Mouse (Mus musculus) frontal cortex, adult 2 months (tissue): Measurements from ENCODE around the gene Bmi1. TPM values are rescaled to one million over a fixed set of nuclear protein-coding genes. Genes with fewer than 3 reads are reported as not detected.

ENCODE experiments used
- DNase-seq, 2 experiments: peaks; one replicate each; pipeline ENCODE4 v3.0.0; 2022; ENCODE audit warnings: low spot score in 1 of 2; ENCODE audit errors: extremely low spot score in 1 of 2
- polyA plus RNA-seq: library from polyadenylated mRNA; depleted of rRNA; stranded (reverse); fragments of >200 nt; gene quantifications from 2 replicates; pipeline ENCODE4 v1.2.3, GENCODE M21; 2012; rRNA removed

Gene Bmi1
- 51.2 and 52.8 TPM in 2 replicates for polyA plus RNA-seq

DNA sequence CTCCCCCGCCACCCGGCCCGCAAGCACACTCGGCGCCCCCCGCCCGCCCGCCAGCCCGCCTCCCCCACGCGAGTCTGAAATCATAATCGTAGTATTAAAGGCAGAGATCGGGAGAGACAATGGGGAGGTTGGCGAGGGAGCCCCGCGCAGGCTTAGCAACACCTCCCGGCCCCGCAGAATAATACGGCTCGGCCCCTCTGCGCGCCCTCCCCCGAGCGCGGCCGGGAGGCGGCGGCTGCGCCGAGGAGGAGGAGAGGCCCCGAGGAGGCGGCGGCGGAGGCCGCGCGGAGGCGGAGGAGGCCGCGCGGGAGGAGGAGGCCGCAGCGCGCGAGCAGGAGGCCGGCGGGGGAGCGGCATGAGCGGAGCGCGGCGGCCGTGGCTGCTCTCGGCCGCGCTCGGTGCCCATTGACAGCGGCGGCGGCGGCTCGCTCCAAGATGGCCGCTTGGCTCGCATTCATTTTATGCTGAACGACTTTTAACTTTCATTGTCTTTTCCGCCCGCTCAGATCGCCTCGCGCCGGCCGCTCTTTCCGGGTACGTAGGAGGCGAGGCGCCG lies at the start of gene Bmi1:
Gene Bmi1, plus strand, starts transcription at position 83 of the 556 bp plus-strand sequence.
- DNase-seq, result peak in 1 of 2 experiments; percentile 52

DNA sequence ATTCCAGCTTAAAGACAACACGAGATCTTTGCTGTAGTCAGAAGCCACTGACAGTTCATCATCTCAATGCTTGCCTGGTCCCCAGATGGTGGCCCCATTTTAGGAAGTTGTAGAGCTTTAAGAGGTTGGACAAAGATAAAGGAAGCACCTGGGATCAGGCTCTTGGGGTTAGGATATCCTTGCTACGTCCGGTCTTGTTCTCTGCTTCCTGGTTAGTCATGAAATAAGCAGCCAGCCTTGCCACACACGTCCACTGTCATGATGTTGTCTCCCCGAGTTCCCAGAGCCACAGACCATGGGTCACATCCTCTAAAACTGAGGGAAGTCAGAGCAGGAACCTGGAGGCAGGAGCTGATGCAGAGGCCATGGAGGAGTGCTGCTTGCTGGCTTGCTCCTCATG lies 46.3 kb upstream of the Bmi1 start:
- no peak for DNase-seq

- peak; percentile 75 to 90 for DNase-seq
These were observed 41.8 kb upstream of the Bmi1 start for GRCm38 (mm10) chr2:18635052-18635451.

DNA sequence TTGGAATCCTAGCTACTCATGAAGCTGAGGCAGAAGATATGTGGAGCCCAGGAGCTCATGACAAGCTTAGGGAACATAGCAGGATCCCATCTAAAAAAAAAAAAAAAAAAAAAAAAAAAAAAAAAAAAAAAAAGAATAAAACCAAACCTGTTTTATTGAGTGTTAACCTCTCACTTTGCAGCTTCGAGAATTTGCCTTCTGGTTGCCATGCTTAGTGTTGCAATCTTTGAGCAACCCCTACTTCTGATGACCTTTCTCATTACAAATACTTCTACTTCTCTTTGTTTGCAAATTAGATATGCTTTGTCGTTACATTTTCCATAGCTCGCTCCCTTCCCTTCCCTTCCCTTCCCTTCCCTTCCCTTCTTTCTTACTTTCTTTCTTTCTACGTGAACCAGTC lies 28.3 kb upstream of the Bmi1 start:
- no peak for DNase-seq

DNA sequence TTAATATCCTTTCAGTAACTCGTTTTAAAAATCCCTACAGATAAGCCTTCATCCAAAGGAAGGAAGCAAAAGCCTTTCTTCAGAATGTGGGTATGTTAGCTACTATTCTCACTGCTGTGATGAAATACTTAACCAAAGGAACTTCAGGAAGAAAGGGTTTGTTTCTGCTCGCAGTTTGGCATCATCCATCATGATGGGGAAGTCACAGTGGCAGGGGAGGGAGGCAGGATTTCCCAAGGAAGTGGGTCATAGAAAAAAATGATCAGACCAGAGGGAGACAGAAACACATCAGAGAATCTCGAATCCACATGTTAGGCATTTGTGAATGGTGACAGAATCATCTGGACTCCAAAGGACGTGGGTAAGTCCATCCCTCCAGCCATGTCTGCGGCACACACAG lies 22.0 kb upstream of the Bmi1 start:
- no peak for DNase-seq

GRCm38 (mm10) chr2:18664003-18664402 lies 12.8 kb upstream of the Bmi1 start:
- DNase-seq, result no peak

- DNase-seq, result no peak
These were observed 5.8 kb upstream of the Bmi1 start for GRCm38 (mm10) chr2:18671041-18671440.

DNA sequence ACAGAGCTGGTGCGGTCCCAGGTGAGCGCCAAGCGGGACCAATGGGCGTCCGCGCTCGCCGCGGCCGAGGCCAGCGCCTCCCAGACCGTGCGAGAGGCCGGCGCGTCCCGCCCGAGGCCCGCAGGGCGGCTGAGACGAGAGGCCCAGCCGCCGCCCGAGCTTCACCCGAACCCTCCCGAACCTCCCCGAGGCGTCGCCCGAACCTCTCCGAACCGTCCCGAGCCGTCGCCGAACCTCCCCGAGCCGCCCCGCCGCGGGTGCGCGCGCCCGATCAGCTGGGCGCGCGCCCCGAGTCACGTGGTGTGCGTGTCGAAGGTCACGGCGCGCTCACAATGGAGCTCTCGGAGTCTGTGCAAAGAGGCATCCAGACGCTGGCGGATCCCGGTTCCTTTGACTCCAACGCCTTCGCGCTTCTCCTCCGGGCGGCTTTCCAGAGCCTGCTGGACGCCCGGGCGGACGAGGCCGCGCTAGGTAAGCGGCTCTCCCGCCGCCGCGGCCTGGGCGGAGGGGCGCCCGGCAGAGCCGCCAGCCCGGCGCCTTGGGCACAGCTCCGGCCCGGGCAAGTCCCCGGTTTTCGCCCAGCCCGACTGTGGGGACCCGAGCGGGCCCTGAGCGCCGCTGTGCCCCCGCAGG lies 4.6 kb upstream of the Bmi1 start, which contains the start of gene Commd3:
Gene Commd3, plus strand, starts transcription at position 252 of the 633 bp plus-strand sequence.
- peak; percentile 83 to 95 for DNase-seq

GRCm38 (mm10) chr2:18672766-18673164 lies 4.1 kb upstream of the Bmi1 start:
- no peak for DNase-seq

- DNase-seq, result no peak
These were observed 3.1 kb upstream of the Bmi1 start for GRCm38 (mm10) chr2:18673766-18674165.

DNA sequence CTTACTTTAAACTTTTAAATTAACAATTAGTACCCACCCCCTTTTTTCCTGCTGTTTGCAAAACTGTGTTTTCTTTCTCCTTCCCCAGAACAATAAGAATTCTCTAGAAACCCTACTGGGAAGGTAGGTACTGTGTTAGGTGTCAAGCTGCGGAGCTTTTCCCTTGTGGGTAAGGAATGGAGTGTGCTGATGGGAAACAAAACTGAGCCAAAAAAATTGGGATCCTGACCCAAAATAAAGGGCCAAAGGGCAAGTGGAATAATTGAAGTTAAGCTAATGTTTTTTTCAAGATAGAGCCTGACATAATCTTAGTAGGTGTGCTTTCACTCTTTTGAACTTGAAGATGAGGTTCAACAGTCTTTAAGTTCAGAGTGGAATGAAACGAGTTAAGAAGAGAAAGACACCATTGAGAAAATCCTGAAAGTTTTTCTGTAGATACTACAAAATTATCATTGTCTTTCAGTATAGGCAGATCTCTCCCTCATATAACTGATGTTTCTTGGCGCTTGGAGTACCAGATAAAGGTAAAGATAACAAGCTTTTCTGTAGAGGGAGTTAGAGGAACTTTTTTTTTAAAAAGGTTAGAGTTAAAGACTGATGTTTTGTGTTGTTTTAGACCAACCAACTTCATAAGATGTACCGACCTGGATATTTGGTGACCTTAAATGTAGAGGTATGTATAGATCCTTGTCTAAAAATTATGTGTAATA lies 2.5 kb upstream of the Bmi1 start:
- no peak for DNase-seq

DNA sequence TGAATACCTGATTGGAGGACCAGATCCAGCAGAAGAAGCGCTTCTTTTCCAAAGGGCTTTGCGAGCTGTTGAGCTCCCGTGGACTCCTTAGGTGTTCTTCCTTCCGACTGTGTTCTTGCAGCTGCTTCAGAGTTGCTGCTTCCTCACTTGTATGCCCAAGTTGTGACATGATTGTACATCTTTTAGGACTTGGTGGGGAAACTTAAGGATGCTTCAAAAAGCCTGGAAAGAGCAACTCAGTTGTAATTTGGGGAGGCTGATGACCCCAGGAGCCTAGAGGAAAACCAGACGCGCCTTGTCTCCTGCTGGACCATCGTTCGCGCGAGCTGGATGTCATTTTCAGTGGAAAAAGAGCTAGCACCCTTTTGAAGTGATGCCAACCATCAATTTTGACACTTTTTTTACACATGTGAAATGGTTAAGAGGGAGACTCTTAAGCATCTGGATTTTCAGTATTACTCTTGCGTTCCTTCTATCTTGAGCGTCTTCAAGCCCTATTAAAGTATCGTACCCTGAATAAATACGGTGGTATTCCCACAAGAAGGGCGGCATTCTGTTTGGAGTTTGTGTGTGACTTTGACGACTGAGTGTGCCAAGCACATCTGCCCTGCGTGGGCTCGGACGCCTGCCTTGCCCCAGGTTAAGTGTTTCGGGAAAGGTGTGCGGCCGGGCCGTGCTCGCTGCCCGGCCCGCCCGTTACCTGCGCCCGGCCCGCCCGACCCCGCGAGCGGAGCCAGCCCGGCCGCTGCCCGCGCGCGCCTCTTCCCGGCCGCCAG lies 949 bp upstream of the Bmi1 start:
- DNase-seq, result no peak

DNA sequence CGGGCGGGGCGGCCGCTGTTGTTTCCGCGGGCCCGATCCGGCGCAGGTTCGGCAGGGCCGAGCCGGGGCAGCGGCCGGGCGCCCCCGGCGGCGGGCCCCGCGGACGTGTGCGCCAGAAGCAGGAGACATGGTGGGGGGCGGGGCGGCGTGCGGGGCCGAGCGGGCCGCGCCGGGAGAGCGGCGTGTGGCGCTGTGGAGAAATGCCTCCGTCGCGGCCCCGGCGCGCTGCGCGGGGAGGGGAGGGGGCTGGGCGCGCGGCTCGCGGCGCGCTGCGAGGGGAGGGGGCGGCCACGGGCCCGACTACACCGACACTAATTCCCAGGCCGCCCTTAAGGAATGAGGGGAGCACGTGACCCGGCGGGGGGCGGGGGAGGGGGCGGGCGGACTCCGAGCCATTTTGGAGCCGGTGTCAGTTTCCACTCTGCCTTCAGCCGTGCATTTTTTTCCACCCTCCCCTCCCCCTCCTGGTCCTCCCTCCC lies 322 bp upstream of the Bmi1 start:
- DNase-seq, result peak in 1 of 2 experiments; percentile 69

DNA sequence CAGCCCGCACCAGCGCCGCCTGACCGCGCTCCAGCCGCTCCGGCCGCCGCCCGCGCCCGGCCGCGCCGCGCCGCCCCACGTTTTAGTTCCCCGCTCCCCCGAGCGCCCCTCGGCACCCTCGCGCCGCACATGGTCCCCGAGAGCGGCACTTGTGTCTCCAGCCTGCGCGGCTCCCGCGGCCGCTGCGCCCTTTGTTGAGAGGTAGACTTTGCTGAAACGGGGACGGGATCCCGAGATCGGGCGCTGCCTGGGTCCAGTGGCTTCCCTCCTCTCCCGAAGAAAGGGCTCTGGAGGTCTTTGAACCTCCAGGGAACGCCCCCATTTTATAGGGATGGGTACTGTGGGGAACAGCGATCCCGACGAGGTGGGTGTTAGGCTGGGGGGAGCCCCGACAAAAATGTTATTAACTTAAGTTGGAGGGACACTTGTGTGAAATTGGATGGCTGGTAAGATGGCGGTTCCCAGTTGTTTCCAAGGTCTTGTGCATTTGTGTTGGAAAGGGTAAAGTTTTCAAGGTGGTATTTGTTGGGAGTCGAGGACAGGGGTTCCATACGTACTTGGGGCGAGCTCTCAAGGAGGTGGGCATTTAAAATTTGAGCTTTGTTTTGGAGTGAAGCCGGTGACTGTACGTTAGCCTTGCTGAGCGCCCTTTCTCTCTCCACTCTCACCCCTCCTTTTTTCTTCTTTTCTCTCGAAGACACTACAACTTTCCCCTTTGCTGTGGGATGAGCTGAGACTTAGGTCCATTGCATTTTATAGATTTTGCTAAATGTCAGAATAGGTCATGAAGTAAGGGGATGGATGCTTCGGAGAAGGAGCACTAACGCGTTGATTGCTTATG lies 1.0 kb downstream of the Bmi1 start:
- DNase-seq, result no peak

- no peak for DNase-seq
These were observed 2.9 kb downstream of the Bmi1 start for GRCm38 (mm10) chr2:18679701-18680100.

DNA sequence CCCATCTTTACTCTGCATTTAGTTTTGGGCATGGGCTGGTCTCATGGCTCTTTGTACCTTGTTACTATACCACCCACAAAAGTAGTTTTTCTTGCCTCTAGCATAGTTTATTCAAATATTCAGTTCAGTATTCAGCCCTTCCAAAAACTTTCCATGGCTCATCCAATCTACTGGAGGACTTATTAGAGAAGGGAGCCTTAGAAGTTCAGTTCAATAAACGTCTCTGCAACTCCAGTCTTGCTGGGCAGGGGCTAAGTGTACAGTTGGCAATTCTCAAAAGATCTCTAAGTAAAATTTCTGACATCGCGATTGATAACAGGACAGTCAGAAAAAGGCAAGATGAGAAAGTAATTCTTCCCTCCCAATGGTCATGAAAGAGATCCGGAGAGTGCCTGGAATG lies 3.7 kb downstream of the Bmi1 start:
- DNase-seq, result no peak

DNA sequence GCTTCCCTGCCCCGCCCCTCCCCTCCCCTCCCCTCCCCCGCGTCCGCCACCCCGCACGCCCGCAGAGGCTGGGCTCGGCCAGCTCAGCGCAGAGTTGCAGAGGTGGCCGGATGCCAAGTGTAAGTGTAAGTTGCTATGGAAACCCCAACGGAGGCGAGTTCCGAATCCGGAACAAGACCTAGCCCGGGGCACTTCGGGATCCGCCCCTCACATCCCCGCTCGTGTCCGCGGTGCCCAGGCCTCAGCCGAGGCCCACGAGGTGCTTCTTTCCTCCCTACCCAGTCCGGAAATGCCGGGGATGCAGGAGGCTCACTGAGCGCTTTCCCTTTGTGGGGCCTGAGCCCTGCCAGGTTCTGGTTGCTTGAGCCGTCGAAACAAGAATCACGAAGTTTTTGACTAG lies 4.1 kb downstream of the Bmi1 start:
- peak in 1 of 2 experiments; percentile 73 for DNase-seq

DNA sequence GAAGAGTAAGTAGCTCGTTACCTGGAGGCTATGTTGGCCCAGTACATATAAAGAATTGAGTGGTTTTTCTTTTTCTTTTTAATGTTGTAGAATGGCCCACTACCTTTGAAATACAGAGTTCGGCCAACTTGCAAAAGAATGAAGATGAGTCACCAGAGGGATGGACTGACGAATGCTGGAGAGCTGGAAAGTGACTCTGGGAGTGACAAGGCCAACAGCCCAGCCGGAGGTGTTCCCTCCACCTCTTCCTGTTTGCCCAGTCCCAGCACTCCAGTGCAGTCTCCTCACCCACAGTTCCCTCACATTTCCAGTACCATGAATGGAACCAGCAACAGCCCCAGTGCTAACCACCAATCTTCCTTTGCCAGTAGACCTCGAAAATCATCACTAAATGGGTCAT lies 7.2 kb downstream of the Bmi1 start:
- no peak for DNase-seq

GRCm38 (mm10) chr2:18686386-18686785 lies 9.6 kb downstream of the Bmi1 start:
- no peak for DNase-seq
